Mouse (Mus musculus) adrenal gland (tissue): ENCODE measurements around the gene Gm10197.

ENCODE experiments used
- intact Hi-C: fragments of 180-260 bp; cut with DNase I; formaldehyde crosslinking; loops from one replicate; pipeline ENCODE4 v1.15.1; 2025
- long read RNA-seq, 2 experiments: library from polyadenylated mRNA; unstranded; transcript quantifications; one replicate each; pipeline ENCODE4 v2.0.0; 2020; ENCODE audit warnings: borderline replicate concordance in 1 of 2; ENCODE audit not compliant: insufficient replicate concordance in 1 of 2

The Gm10197 gene
- long read RNA-seq, experiment 1, result 0 reads
- long read RNA-seq, experiment 2, result 0 reads

DNA sequence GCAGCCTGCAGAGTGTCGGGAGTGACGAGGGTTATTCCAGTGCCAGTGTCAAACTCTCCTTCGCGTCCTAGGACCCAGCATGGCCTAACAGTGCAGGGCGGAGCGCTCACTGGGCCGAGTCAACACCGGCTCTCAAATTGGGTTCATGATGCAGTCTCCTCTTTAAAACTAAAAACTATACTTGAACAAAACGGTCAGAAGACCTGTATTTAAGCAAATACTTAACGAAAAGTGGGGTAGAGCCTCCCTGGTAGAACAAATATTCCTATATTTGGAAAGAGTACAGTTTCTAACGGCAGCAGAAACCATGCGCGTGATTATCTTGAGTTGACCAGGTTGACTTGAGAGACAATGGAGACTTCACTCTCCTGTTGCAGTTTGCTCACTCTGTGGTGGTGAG is at the start of gene Gm10197:
TSS of gene Gm10197 (minus strand) at position 101 of the 400 bp plus-strand sequence.
- intact Hi-C loops, result loop anchor here (5.0 kb wide), 2 partner anchors 229 to 364 kb away; partner anchors contain the start of gene Add3

DNA sequence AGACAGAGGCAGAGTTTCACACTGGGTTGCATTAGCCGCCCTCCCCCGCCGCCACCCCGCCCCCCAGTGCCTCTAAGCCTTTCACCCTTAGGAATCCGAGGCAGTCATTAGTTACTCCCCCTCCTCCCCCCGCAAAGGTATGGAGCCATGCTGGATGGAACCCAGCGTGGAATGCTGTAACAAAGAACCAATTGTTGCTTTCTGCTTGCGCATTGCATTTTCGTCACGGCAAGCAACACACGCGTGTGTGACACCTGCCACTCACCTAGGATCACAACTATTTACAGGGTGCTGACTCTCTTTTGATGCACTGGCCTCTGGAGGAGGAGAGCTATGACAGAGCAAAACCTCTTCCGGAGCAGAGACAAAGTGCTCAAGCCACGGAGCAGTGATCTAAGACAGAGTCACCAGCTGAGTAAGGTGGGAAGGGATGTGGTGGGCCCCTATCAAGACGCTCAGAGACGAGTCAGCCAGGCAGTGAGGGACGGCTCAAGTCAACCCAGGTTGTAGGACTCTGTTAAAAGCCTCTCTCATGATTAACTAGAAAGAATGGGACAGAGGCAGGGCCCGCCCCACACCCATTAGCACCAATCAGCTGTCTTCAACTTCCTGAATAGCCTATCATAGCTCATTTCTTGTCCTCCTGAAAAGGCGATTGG is 49.5 kb upstream of the Gm10197 start:
- intact Hi-C loops, result no loop called here

DNA sequence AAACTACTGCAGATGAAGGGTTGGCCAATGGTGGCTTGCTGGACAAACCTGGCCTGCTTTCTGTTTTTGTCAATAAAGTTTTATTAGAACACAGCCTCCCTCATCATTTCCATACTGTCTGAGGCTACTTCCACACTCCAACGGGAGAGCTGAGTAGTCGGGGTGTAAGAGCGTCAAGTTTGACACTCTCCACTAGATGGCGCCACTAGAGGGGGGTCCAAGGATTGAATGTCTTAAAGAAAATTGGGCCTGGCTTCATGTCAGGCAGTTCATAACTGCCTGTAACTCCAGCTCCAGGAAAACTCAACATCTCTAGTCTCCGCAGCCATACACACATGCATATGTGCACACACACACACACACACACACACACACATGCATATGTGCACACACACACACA is 48.3 kb upstream of the Gm10197 start:
- intact Hi-C loops, result loop anchor here (2.0 kb wide), 1 partner anchor 159 kb away; no protein-coding TSS in a partner anchor

DNA sequence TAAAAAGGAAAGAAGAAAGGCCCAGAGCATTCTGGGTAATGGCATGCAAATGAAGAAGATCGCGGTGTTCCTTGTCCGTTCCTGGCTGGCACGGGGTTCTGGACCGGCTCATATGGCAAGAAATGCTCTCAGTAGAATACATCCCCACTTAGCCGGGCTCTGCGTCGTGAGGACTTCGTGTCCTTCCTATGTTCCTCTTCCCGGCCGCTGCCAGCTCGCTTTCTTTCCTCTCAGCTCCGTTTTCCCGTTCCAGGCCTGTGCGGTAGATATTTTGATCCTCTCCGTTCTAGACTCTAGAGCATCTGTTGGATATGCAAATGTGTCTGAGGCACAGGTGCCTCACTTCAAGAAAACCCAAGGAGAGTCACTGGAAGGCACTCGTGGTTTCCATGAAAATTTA is 43.6 kb upstream of the Gm10197 start:
- intact Hi-C loops, result no loop called here

DNA sequence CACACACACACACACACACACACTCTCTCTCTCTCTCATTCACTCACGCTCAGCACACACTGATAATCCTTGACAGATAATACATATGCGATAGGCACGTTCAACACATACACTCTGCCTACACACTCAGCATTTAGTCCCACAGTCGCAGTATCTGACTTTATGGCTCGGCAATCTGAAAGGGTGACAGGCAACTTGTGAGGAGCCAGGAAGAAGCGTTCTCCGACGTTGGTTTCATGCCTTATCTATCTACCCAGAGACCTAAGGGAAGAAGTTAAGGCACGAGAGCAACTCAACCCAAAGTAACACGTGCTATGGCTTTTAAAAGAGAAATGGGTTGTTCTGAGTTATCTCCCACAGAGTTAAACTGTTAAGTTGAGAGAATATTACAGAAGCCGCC is 43.1 kb upstream of the Gm10197 start:
- intact Hi-C loops, result no loop called here

DNA sequence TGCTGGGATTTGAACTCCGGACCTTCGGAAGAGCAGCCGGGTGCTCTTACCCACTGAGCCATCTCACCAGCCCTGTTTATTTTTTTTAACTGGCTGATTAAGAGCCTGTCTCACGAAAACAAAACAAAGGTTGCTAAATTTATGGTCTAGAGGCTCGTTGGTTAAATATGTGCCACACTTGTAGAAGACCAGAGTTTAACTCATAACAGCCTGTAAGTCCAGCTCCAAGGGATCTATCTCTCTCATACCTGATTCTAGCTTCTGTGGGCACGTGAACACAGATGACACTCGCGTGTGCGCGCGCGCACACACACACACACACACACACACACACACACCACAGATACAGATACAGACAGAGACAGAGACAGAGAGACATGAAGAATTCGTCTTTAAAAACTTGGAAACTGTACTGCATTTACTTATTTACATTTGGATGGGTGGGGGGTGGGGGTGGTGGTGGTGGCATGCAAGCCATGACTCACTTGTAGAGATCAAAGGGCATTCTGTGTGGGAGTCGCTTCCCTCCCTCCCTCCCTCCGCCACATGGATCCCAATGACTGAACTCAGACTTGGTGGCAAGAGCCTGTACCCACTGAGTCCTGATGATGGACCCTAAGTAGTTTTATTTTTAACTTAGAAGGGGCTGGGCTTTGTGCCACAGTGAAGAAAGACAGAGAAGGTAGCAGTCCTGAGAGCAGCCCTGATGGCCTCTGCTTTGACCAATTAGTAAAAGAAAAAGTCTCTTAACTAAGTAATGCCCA is 42.2 kb upstream of the Gm10197 start:
- intact Hi-C loops, result no loop called here

DNA sequence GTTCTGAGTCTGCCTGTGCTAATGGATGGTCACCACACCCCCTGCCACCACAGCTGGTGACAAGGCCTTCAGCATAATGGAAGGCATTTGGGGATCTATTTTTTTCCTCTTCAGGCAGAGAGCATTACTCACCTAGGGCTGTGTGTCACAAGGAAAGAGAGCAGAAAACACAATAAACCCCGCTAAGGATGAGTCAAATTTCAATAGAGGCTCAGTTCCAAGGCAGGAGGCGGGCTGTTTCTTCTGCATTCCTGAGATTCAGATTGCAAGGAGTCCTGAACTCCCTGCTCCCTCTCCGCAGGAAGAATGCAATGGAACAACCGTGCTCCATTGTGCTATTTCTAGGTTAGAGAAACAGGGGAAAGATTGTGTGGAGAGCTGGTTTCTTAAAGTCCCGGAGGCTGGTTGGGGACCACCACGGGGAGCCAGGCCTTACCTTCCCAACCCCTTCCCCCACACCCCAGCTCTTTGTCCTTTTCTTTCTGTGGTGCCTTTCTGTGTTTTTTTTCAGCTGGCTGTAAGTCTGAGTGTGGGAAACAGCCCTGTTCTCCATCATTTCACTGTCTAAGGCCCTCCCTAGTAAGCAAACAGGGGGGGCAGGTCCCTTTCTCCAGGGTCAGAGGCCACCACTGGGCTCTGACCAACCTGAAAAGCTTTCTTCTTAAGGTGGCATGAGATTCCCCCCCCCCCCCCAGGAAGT is 40.7 kb upstream of the Gm10197 start:
- intact Hi-C loops, result no loop called here

DNA sequence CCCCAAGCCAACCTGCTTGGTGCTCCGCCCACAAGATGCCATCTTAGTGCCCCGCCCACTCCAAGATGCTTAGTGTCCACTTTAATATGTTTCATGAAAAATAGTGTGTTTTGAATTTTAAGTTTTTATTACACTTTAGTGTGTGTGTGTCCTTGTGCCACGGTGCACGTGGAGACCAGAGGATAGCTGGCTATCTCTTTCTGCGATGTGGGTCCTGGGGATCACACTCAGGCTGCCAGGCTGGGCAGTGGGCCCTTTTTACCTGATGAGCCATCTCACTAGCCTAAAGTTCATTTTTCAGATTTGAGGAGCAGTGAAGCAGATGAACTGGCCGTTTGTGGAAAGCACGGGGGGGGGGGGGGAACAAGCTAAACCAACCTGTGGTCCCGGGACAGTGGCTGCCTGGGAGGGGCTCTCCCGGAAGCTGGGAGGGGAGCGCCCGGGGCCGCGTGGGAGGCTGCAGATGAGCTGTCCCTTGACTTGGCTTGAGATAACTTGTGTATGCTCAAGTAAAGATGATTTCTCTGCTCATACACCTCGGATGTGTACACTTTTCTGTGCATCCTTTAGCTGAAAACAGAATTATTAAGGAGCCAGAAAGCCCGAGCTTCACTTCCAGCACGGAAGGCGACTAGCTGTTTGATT is 38.2 kb upstream of the Gm10197 start:
- intact Hi-C loops, result no loop called here

DNA sequence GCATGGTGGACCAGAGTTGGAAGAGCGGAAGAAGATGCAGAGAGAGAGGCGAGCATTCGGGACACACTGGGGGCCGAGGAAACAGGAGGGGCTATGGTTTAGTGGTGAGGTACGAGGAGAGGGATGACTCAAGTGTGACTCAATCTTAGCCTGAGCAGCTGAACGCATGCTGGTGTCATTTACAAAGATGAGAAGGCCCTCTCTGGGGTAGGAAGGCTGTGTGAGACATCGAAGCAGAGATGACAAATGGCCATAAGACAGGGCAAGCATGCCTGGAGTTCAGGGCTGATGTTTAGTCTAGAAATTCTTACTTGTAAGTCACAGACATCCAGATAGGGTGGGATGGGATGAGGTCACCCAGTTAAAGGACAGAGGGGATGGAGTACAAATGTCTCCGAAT is 36.8 kb upstream of the Gm10197 start:
- intact Hi-C loops, result no loop called here

DNA sequence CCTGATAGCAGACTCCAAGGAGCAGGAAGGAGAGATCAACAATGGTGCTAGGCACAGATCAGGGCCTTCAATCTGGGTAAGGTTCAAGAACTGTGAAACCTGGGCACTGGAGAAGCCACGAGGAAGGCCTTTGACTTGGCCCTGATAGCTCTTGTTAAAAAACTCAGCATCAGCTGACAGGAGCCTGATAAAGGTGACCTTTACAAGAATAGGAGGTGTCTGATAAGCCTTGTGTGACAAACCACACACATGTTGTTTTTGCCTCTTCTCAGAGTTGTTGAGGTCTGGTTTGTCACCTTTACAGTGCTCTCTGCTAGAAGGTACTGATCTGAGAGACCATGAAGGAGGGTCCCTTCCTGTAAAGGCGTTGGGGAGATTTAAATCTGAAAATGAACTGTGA is 35.8 kb upstream of the Gm10197 start:
- intact Hi-C loops, result no loop called here

DNA sequence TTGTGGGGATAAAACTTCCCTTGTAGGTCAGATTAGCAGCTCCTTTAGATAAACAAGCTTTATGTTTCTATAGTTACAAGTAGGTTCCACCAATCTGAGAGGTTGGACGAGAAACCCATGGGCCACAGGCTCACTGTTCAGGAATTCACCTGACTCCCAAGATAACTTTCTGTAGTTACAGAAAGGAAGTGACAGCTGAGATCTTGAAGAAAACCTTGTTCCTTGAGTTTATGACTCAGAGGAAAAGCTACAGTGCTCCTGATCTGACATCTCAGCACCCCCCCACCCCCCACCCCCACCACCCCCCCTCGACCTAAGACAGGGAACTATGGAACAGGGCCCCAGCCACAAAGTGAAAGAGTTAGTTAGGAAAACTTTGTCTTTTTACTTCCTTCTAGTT is 34.2 kb upstream of the Gm10197 start:
- intact Hi-C loops, result no loop called here

DNA sequence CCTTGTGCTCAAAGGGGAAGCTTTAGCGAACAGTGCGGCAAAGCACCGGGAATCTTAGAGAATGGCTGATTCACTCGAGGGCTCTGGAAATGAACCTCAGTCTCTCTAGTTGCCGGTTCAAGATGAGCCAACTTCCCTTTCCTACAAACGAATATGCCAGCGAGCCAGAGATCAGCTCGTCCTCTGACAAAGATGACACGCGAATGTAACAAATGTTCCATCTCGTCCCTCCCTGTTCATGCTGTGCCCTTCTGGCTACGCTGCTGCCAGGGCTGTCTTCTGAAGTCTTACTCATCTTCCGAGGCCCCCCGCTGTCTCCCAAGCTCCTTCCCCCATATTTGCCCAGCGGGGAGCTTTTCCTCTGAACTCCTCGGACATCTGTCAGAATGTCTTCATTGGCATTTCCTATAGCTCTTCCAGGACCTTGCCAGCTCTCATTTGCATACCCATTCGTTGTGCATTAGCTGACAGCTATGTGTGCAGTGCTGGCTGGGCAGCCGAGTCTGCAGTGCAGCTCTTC is 33.3 kb upstream of the Gm10197 start:
- intact Hi-C loops, result no loop called here

DNA sequence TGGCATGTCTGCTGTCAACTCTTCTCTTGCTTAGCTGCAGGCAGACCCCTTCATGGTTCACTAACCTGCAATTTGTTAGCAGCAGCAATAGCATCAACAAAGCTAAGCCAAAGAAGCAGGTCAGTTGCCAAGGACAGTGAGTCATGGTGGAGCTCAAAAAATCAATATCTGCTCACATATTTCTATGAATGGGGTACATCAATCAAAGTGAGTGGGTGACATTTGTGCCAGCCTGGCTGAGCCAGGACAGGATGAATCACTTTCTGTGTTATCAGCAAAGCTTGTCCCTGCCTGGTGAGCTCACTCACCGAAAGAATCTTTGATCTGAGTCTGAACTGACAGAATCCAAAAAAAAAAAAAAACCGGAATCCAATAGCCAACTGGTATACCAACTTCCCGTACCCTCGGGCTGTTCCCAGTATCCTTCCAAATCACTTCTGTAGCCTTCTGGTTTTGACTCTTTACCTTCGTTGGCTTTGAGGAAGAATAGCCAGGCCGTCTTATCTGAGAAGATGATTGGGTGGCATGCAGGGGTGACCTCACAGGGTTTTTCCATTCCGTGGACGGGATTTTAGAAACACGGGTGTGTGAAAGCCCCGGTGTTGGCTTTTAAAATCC is 32.8 kb upstream of the Gm10197 start:
- intact Hi-C loops, result no loop called here

DNA sequence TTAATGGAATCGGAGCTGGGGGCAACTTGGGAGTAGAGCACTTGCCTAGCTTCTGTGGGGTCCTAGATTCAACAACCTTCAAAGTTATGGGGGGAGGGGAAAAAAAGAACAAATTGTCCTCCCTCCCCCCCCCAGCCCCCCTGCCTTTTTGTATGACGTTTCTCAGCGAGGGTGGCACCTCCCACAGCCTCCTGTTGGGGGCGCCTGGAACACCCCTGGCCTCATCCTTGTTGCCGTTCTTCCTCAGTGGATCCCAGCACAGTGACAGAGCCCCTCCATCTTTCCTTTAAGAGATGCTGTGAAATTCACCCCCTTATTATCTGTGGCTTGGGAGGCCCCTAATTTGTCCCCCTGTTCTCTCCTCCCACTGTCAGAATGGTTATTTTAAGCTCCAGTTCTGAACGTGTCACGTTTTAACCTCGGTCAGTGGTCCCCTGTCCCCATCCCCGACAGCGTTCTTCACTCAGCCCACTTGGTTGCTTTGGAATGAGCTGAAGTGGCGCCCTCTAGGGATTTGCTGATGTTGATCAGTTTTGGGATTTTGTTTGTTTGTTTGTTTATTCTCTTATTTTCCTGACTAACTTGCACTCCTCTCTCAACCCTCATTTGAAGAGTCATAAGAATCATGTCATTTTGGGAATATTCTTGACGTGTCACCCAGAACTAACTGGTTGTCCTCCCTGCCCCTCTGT is 31.3 kb upstream of the Gm10197 start:
- intact Hi-C loops, result no loop called here

DNA sequence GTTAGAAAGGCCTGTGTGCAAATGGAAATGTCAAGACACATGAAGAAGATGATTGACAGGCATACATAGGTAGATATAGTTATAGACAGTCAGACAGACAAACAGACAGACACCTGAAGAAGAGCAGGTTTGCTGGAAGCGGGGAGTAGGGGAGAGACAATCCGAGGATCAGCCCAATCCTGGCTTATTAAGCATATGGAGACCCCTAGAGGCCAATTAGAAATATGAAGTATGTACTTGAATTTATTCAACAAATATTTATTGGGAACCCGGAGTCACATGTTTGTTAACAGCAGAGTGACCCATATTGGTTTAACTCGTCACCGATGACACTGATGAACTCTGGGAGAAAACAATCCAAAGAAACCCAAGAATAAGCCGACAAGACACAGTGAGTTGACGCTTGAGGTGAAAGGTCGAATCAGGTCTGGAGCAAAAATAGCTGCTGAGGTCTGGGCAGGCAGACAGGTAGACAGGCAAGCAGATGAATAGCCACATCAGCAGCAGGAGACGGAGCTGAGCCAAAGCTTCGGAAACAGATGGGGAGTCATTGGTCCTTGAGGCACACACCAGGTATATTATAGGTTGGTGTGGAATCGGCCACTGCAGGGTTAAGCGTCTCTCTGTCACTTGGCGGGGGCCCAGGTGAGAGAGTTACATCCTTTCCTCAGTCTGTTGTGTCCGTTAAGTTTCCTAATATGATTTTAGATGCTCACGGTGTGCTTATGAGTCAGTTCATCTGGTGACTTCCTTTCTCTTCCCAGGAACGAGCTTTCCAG is 29.0 kb upstream of the Gm10197 start:
- intact Hi-C loops, result no loop called here

DNA sequence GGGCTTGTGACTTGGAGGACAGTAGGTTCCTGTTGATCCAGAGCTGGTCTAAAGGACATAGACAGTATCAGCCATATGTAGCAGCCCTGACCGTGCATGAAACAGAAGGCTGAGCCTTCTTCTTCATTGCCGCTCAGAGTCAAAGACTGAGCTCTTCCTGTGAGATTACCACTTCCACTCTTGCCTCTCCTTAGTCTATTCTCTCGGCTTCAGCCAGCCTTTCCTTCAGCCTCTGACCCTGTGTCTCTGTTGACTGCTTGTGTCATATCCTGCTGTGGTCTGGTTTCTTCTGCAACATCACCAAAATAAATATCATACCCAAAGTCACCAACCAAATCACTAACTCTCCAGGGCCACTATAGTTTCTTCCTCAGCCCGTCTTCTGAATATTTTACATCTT is 27.6 kb upstream of the Gm10197 start:
- intact Hi-C loops, result no loop called here

DNA sequence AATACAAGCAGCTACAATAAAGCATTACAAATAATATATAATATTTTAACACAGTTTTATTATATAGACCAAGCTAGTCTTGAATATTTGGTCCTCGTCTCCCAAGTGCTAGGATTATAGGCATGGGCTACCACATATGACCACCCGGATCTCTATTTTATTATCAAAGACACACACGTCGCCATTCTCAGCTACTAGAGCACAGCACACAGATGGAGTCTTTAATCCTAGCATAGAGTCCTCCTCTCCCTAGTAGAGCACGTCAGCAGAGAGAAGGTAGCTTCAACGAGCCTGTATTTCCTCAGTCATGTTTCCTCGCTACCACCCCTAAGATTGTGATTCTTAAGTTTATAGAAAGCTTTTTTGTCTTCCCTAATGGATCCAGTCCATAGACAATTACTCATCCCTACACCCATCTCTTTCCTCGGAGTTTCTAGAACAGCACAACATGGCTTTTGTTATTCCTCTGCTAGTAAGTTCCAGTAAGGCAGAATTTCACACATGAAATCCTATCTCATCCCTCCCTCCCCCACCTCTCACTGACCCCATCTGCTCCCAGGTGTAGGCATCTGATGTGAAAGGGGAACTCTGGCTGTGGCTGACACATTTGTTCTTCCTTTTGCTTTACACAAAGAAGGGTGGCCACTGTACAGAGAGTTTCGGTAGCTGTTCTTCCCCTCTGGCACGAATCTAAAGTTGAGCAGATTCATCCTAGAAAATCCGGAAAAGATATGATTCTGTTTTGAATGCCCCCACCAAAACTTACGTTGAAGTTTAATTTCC is 26.1 kb upstream of the Gm10197 start:
- intact Hi-C loops, result no loop called here

DNA sequence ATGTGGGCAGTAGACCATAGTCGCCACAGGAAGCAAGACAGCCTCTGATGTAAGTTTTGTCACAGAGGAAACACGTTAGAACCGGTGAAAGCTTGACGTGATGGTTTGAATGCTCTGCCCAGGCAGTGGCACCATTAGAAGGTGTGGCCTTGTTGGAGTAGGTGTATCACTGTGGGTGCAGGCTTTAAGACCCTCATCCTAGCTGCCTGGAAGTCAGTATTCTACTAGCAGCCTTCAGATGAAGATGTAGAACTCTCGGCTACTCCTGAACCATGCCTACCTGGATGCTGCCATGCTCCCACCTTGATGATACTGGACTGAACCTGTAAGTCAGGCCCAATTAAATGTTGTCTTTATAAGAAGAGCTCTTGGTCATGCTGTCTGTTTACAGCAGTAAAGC is 24.2 kb upstream of the Gm10197 start:
- intact Hi-C loops, result loop anchor here (2.0 kb wide), 1 partner anchor 183 kb away; no protein-coding TSS in a partner anchor

DNA sequence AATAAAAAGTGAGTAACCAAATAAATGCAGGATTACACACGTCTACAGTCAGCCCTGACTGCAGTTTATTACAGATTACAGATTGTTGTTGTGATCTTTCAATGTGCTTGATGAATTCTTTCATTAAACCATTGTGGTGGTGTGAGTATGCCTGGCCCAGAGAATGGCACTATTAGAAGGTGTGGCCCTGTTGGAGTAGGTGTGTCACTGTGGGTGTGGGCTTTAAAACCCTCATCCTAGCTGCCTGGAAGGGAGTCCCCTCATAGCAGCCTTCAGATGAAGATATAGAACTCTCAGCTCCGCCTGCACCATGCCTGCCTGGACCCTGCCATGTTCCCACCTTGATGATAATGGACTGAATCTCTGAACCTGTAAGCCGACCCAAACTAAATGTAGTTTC is 23.4 kb upstream of the Gm10197 start:
- intact Hi-C loops, result loop anchor here (2.0 kb wide), 1 partner anchor 184 kb away; no protein-coding TSS in a partner anchor
